Mouse (Mus musculus) stomach, postnatal 0 days (tissue): ENCODE results near the gene Itga10. TPM values are rescaled to one million over a fixed set of nuclear protein-coding genes. Genes with fewer than 3 reads are reported as not detected.

Experiments used
- ATAC-seq: fragments of 200-750 bp; cut with Nextera tagmentation; 2 replicates; pipeline ENCODE4 v1.8.0; 2017; ENCODE audit not compliant: low FRiP score, low TSS enrichment
- DNase-seq: peaks from one replicate; pipeline ENCODE4 v3.0.0-alpha.2; 2016; ENCODE audit warnings: low spot score
- H3K27ac ChIP-seq: fragments of 300-500 bp; sonication (generic); replicated peaks from 2 replicates; pipeline ENCODE4 v1.5.1; 2014; ENCODE audit warnings: mild to moderate bottlenecking, control low read depth
- H3K27me3 ChIP-seq: fragments of 300-500 bp; sonication (generic); 2 replicates; pipeline ENCODE4 v1.6.1; 2014; ENCODE audit warnings: low read length; ENCODE audit not compliant: control insufficient read depth, insufficient read depth
- H3K36me3 ChIP-seq: fragments of 300-500 bp; sonication (generic); 2 replicates; pipeline ENCODE4 v1.6.1; 2014; ENCODE audit warnings: low read length, mixed read lengths; ENCODE audit not compliant: control insufficient read depth, insufficient read depth
- H3K4me1 ChIP-seq: fragments of 300-500 bp; sonication (generic); replicated peaks from 2 replicates; pipeline ENCODE4 v1.6.1; 2014; ENCODE audit warnings: antibody characterized with exemption; ENCODE audit not compliant: control insufficient read depth, insufficient read depth
- H3K4me2 ChIP-seq: fragments of 300-500 bp; sonication (generic); replicated peaks from 2 replicates; pipeline ENCODE4 v1.6.1; 2014; ENCODE audit warnings: low read depth, mild to moderate bottlenecking, control low read depth, moderate library complexity
- H3K4me3 ChIP-seq: fragments of 300-500 bp; sonication (generic); 2 replicates; pipeline ENCODE4 v1.5.1; 2014; ENCODE audit warnings: low read depth, low read length, control low read depth
- H3K9ac ChIP-seq: fragments of 300-500 bp; sonication (generic); 2 replicates; pipeline ENCODE4 v1.6.1; 2014; ENCODE audit warnings: mild to moderate bottlenecking, low read length, control low read depth, mixed read lengths
- H3K9me3 ChIP-seq: fragments of 300-500 bp; sonication (generic); 2 replicates; pipeline ENCODE4 v1.6.1; 2016; ENCODE audit warnings: low read length; ENCODE audit not compliant: control insufficient read depth
- CTCF ChIP-seq: IDR thresholded peaks from 2 replicates; pipeline ENCODE4 v1.5.1; 2016; ENCODE audit warnings: antibody characterized with exemption, low read depth, mild to moderate bottlenecking, moderate library complexity
- EP300 ChIP-seq: optimal IDR thresholded peaks from 2 replicates; pipeline ENCODE3; 2016; ENCODE audit warnings: antibody characterized with exemption
- WGBS: fragments of 180-500 bp; shearing (Covaris S2); extraction: QIAGEN DNeasy Blood & Tissue Kit; methylation state at CpG from one replicate; pipeline ENCODE4 v1.1.7; 2014; 5-methylcytosine and 5-hydroxymethylcytosine counted together
- polyA plus RNA-seq: library from polyadenylated mRNA; unstranded; fragments of >200 nt; fragmentation: Nextera tagmentation; extraction: Ambion mirVana; gene quantifications from 2 replicates; pipeline ENCODE4 v1.2.1, GENCODE M21; 2015

Itga10 gene
- polyA plus RNA-seq, result 0.28 and 0.42 TPM in 2 replicates

DNA sequence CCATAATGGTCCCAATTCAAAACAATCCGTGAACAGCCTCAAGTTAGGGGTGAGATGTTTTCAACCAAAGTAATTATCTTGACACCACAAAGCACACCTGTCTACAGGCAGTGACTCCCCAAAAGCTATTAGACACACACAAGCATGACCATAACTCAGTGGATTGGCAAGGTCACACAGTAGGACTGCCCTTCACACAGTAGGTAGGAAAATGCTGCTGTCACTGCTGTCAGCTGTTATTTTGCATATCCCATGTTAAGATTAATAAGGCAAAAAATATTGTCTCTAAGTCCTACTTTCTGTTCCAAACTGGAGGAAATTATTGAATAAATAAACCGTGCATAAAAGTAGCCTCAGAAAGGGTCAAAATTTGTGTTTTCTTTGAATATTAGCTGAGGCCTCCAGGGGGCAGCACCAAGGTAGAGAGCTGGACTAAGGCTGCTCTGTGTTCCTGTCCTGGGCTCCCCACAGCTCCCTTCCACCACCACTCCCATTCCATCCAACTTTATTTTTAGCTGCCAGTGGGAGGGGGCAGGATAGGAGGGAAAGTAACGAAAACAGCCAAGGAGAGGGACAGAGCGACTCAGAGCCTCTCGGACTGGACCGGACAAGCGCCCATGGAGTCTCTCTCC is at the start of gene Itga10:
Gene Itga10 (plus strand): TSS at position 567 of the 632 bp plus-strand sequence.
- Histone ChIP-seq H3K27ac (no peak within 1 kb of the TSS), H3K4me2 (peak within 1 kb of the TSS; percentile 27; the same call in 1 of the 2 replicates), H3K9me3 (no peaks in the 10 kb centered on the region), H3K4me1 (no peaks in the 10 kb centered on the region), H3K27me3 (no peaks in the 10 kb centered on the region), H3K9ac (0 out of 2 replicates have a peak within 1 kb of the TSS, but pooled peaks have one; percentile 3), H3K4me3 (no peak within 1 kb of the TSS), H3K36me3 (peaks cover 8% of the 10 kb centered on the region; the same call in 1 of the 2 replicates)
- TF ChIP-seq CTCF (peak; percentile 76), EP300 (no peak)
- peak; percentile 50 for DNase-seq
- peak; percentile 64; the same call in 1 of the 2 replicates for ATAC-seq
- WGBS, result 46% methylated on average over 7 of the region's 7 CpGs

DNA sequence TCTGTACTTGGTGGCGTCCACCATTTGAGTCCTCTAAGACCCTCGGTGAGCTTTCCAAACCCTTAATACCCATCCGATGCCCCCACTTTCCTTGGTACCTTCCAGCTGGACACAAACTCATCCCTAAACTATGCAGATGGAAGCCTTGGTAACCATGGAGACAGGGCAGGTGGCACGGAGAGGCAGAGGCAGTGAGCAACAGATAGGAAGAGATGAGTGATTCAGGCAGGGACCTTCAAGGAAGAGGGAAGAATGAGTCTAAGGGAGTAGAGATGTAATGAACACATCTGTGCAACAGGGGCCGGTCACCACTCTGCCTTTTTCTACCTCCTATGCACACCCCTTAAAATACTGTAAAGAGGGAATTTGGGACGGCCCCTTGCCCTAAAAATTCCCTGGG is 49.7 kb upstream of the Itga10 start:
- TF ChIP-seq EP300 (no peak), CTCF (no peak)
- Histone ChIP-seq H3K9me3 (no peaks in the 10 kb centered on the region), H3K36me3 (no peaks in the 10 kb centered on the region), H3K4me2 (no peak overlapping the region; the same call in 1 of the 2 replicates), H3K9ac (no peak overlapping the region), H3K4me3 (no peak overlapping the region), H3K27me3 (no peaks in the 10 kb centered on the region), H3K27ac (no peak overlapping the region), H3K4me1 (0 out of 2 replicates have a peak, but pooled peaks cover 3% of the 10 kb centered on the region)
- no peak for ATAC-seq
- WGBS, result 34% methylated on average over 6 of the region's 6 CpGs
- no peak for DNase-seq

DNA sequence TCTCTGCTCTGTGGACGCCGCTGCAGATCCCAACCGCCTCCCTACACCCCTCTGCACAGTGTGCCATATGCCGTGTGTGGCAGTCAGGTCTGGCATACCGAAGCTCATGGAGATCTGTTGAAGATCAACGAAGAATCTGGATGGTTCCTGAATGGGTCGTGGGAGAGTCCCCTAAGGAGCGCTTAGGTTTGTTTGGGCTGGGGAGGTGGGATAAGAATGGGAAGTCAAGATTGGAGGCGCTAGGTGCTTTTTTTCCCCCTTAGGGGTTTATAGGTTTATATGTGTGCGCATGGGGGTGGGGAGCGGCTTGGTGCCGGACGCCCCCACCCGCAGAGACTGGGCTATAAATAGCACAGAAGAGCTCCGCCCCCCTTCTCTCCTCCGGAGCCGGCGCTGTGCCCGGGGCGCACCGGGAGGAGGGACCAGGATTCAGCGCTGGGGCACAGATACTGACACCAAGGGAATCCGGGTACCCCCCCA is 49.1 kb upstream of the Itga10 start, which contains the start of gene Ankrd34a:
Gene Ankrd34a (plus strand): TSS at position 409 of the 480 bp plus-strand sequence.
- DNase-seq (peak; percentile 47), ATAC-seq (no peak)
- Histone ChIP-seq H3K36me3 (no peaks in the 10 kb centered on the region), H3K9ac (peak within 1 kb of the TSS; percentile 63), H3K27ac (peak within 1 kb of the TSS; percentile 67; the same call in 1 of the 2 replicates), H3K27me3 (no peaks in the 10 kb centered on the region), H3K4me2 (peak within 1 kb of the TSS; percentile 81), H3K4me3 (peak within 1 kb of the TSS; percentile 51), H3K4me1 (0 out of 2 replicates have a peak, but pooled peaks cover 3% of the 10 kb centered on the region), H3K9me3 (no peaks in the 10 kb centered on the region)
- TF ChIP-seq CTCF (no peak), EP300 (no peak)
- 1% methylated on average over 17 of the region's 23 CpGs for WGBS

DNA sequence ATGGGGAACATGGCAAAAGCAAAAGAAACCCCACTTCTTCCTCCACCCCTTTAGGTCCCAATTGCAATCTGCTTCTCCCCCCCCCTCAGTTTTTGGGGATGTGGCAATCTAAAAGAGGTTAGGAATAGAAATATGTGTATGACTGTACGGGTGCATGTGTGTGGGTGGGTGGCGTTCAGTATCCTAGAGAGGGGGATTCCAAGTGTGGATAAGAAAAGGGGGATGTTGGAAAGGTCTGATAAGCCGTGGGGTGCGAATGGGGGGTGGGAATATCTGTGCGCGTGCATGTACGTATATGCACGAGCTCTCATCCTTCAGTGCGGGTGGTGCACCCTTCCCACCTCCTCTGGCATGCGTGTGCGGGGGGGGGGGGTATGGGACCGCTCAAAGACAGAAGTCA is 48.5 kb upstream of the Itga10 start:
- Histone ChIP-seq H3K4me1 (0 out of 2 replicates have a peak, but pooled peaks cover 3% of the 10 kb centered on the region), H3K27ac (no peak overlapping the region), H3K9ac (peak overlapping the region; percentile 63; the same call in 1 of the 2 replicates), H3K4me2 (peak overlapping the region; percentile 81), H3K9me3 (no peaks in the 10 kb centered on the region), H3K27me3 (no peaks in the 10 kb centered on the region), H3K36me3 (no peaks in the 10 kb centered on the region), H3K4me3 (peak overlapping the region; percentile 51)
- DNase-seq (no peak), ATAC-seq (no peak)
- 6% methylated on average over 11 of the region's 12 CpGs for WGBS
- TF ChIP-seq CTCF (no peak), EP300 (no peak)

DNA sequence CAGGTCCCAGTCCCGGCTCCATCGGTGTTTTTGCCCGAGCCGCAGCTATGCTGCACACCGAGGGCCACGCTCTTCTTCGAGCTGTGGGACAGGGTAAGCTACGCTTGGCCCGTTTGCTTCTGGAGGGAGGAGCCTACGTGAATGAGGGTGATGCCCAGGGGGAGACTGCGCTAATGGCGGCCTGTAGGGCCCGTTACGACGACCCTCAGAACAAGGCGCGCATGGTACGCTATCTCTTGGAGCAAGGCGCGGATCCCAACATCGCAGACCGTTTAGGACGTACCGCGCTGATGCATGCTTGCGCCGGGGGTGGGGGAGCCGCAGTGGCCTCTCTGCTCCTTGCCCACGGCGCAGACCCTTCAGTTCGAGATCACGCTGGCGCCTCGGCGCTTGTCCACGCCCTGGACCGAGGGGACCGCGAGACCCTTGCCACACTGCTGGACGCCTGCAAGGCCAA is 47.9 kb upstream of the Itga10 start:
- ATAC-seq (no peak), DNase-seq (peak; percentile 27)
- Histone ChIP-seq H3K4me3 (peak overlapping the region; percentile 51), H3K27ac (peak overlapping the region; percentile 67), H3K9ac (peak overlapping the region; percentile 63), H3K4me2 (peak overlapping the region; percentile 81), H3K9me3 (no peaks in the 10 kb centered on the region), H3K36me3 (no peaks in the 10 kb centered on the region), H3K27me3 (no peaks in the 10 kb centered on the region), H3K4me1 (0 out of 2 replicates have a peak, but pooled peaks cover 3% of the 10 kb centered on the region)
- no peak for TF ChIP-seq EP300
- TF ChIP-seq CTCF, result no peak
- WGBS, result under 1% methylated on average over 40 of the region's 40 CpGs
